Mouse (Mus musculus) liver, adult 2 months (tissue): ENCODE data around the gene Gm42906.

Experiments
- CTCF ChIP-seq: fragments of 200-500 bp; IDR thresholded peaks from 2 replicates; pipeline ENCODE4 v1.5.1; 2011; ENCODE audit warnings: low read depth, low read length, control low read depth
- POLR2A ChIP-seq: fragments of 200-500 bp; IDR thresholded peaks from 2 replicates; pipeline ENCODE4 v1.6.1; 2011; ENCODE audit warnings: low read length, control low read depth; ENCODE audit not compliant: insufficient read depth; ENCODE audit errors: extremely low read depth

DNA sequence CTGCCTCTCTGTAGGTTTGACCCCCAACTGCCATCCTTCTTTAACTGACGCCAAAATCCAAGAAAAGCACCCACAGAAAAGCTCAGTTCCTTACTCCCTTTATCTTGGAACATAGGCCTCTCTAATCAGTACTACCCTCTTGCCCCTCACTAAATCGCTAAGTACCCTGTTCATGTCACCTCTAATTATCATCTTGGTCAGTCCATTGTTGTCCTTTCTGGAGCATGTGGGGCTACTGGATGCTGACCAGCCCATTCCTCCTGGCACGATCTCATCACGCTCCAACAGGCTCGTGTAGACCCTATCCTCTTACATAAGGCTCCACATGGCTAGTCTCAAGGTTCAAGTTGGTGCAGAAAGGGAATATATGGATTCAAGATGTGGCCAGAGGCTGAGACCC is 191.6 kb downstream of the Gm42906 start:
- TF ChIP-seq CTCF (no peak), POLR2A (no peak)
